Mouse (Mus musculus): ENCODE results near the gene Myl10. TPM values are rescaled to one million over a fixed set of nuclear protein-coding genes. Genes with fewer than 3 reads are reported as not detected.
"Not testable (repeated sequence)": the region's sequence is repeated elsewhere in the genome, so short reads cannot be mapped to it uniquely, and the experiment has no call there.

The Myl10 gene
- total RNA-seq (2015; ENCODE audit: low replicate concordance): not detected in 2 replicates
- total RNA-seq (2017; ENCODE audit: low replicate concordance): not detected in 2 replicates

GRCm38 (mm10) chr5:136692784-136693183, at the start of gene Myl10:
Gene Myl10, plus strand, starts transcription at chr5:136693146.
- no peak for ATAC-seq (replicated peaks; ENCODE audit: low FRiP score, poor library complexity, severe bottlenecking)

GRCm38 (mm10) chr5:136646731-136647328, 46.1 kb upstream of the Myl10 start:
- no peak for ATAC-seq (replicated peaks; ENCODE audit: low FRiP score, poor library complexity, severe bottlenecking)

- ATAC-seq (replicated peaks; ENCODE audit: low FRiP score, poor library complexity, severe bottlenecking): no peak
Measured at GRCm38 (mm10) chr5:136649071-136649470, 43.9 kb upstream of the Myl10 start.

- ATAC-seq (replicated peaks; ENCODE audit: low FRiP score, poor library complexity, severe bottlenecking): no peak
Measured at GRCm38 (mm10) chr5:136649655-136650054, 43.3 kb upstream of the Myl10 start.

GRCm38 (mm10) chr5:136654481-136654880, 38.5 kb upstream of the Myl10 start:
- ATAC-seq (replicated peaks; ENCODE audit: low FRiP score, poor library complexity, severe bottlenecking): no peak

DNA sequence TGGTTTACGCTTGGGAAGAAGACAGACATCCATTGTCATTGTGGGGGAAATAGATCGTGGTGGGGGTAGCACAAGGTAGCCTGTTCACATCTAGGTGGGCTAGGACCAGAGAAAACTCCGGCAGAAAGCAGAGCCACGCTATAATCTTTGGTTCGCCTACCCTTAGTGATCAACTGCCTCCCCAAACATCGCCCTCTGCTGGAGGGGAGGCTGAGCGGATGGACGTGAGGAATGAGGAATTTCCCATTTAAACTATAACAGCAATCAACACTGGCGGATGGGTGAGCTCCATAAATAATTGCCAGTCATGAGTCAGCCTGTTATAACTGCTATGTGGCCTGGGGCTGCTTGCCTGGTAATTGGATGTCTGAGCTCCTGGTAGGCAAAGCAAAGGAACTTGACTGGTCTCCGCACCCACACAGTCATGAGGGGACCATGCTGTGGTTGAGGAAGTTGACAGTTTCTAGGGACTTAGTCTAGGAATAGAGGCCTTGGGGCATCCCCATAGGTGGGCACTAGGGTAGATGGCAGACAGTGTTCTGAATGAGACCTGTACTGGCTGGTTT, 36.0 kb upstream of the Myl10 start:
- ATAC-seq (replicated peaks; ENCODE audit: low FRiP score, poor library complexity, severe bottlenecking): no peak

- not testable (repeated sequence) for ATAC-seq (replicated peaks; ENCODE audit: low FRiP score, poor library complexity, severe bottlenecking)
Measured at GRCm38 (mm10) chr5:136660721-136661120, 32.2 kb upstream of the Myl10 start.

GRCm38 (mm10) chr5:136662281-136662680, 30.7 kb upstream of the Myl10 start:
- ATAC-seq (replicated peaks; ENCODE audit: low FRiP score, poor library complexity, severe bottlenecking): no peak

GRCm38 (mm10) chr5:136662822-136663221, 30.1 kb upstream of the Myl10 start:
- ATAC-seq (replicated peaks; ENCODE audit: low FRiP score, poor library complexity, severe bottlenecking): no peak

- peak; percentile 69; the same call in 1 of the 2 replicates for ATAC-seq (replicated peaks; ENCODE audit: low FRiP score, poor library complexity, severe bottlenecking)
Measured at GRCm38 (mm10) chr5:136664497-136664896, 28.4 kb upstream of the Myl10 start.

DNA sequence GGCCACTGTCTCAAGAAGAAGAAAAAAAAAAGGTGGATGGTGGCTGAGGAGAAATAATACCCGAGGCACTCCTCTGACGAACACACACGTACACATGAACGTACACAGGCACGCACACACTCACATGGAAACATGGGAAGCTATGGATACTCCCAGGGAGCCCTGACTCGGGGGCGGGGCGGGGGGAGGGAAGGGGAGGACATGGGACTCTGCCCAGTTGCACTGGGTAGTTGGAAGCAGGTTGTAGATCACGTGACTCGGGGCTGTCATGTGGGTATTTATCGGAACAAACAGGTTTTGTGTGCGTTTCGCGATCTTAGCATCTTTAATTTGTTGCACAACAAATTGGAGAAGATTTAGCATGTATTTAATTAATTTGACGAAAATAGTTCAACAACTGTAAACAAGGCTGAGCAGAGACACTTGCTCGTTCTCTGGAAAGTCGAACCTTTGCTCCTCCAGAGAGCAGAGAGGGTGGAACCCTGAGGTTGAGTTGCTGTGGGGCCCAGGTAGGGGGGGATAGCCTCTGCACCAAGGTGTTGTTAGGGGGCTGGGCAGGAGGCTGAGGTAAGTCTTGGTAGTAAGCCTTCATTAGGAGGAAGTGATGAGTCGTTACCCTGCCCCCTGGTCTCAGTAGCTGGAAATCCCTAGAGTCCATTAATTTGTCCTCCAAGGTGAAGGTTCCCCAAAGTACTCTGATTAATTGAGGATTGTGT, 16.5 kb upstream of the Myl10 start:
- ATAC-seq (replicated peaks; ENCODE audit: low FRiP score, poor library complexity, severe bottlenecking): no peak

- ATAC-seq (replicated peaks; ENCODE audit: low FRiP score, poor library complexity, severe bottlenecking): no peak
Measured at GRCm38 (mm10) chr5:136678840-136679348, 14.1 kb upstream of the Myl10 start.

GRCm38 (mm10) chr5:136686349-136686748, 6.6 kb upstream of the Myl10 start:
- no peak for ATAC-seq (replicated peaks; ENCODE audit: low FRiP score, poor library complexity, severe bottlenecking)

DNA sequence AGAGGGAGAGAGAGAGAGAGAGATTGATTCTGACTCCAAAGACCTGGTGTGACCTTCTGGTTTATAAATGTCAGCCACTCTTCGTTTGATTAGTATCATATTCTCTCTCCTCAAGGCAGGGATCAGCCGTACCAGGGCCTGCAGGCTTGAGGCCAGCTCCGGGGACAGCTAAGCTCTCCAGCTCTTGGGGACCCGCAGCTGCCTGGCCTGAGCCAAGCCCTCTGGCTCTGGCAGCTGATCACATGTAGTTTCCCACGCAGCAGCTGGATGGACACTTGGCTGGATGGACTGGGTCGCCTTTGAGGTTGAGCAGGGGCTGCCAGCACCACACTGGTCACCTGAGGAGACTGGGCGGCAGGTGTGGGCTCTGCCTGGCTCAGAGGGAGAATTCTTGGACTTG, 5.4 kb upstream of the Myl10 start:
- ATAC-seq (replicated peaks; ENCODE audit: low FRiP score, poor library complexity, severe bottlenecking): no peak

DNA sequence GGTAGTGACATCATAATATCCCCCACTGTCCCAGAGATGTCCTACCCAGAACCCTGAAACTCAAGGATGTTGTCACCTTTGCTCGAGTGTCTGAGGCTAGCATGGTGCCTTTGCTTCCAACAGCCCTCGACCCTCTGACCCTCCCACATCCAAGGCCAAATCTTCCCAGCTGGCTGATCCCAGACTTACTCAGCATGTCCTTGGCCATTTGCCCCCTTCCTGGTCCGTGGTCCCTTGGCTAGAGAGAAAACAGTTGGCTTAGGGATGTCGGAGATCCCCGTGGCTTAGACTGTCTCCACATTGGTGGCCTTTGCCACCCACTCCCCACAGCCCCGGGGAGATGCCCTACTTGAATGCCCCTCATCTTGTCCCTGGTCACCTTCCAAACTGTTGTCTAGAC, 4.1 kb upstream of the Myl10 start:
- ATAC-seq (replicated peaks; ENCODE audit: low FRiP score, poor library complexity, severe bottlenecking): no peak

GRCm38 (mm10) chr5:136691170-136691569, 1.8 kb upstream of the Myl10 start:
- ATAC-seq (replicated peaks; ENCODE audit: low FRiP score, poor library complexity, severe bottlenecking): no peak

GRCm38 (mm10) chr5:136693418-136693817, 472 bp downstream of the Myl10 start:
- no peak for ATAC-seq (replicated peaks; ENCODE audit: low FRiP score, poor library complexity, severe bottlenecking)

DNA sequence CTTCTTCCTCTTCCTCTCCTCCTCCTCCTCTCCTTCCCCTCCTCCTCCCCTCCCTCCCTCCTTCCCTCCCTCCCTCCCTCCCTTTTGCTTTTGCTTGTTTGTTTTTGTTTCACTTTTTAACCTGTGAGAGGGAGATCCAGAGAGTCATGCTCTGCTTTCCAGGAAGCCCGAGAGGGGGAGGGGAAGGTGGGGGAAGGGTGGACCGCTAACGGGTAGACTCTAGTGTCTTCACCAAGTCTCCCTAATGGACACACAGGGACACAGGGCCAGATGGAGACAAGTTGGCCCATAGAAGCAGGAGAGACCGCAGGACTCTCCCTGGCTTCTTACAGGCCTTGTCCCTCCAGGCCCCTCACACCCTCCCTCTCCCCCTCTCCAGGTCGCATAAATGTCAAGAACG, 2.0 kb downstream of the Myl10 start:
- ATAC-seq (replicated peaks; ENCODE audit: low FRiP score, poor library complexity, severe bottlenecking): no peak

DNA sequence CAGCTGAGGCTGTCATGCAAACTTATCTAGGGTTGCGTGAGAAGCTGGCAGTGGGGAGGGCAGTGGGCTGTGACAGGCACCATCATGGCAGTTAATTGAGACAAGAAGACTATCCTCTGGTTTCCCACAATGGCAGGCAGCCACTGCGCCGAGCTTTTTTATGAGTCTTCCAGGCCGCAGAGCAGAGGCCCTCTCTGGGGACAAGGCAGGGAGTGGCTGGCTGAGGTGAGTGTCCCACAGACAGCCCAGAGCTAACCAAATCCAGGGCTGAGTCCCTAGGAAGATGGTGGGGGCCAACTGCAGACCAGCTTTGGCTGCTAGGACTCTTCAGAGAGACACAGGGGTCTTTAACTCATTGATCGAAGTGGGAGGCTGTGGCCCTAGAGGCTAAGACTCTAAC, 3.6 kb downstream of the Myl10 start:
- ATAC-seq (replicated peaks; ENCODE audit: low FRiP score, poor library complexity, severe bottlenecking): no peak

DNA sequence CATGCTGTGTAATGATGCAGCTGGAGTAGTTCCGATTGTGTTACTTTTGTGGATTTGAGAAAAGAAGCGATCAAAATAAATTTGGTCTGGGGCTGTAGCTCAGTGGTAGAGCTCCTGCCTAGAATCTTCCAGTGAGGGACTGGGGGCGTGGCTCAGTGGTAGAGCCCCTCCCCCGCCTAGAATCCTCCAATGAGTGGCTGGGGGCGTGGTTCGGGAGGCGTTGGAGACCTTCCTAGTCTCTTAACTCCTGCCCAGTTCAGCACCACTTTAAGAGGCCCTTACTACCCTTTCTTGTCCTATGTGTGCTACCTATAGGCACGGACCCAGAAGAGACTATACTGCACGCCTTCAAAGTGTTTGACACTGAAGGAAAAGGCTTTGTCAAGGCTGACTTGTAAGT, 4.7 kb downstream of the Myl10 start:
- no peak for ATAC-seq (replicated peaks; ENCODE audit: low FRiP score, poor library complexity, severe bottlenecking)

- ATAC-seq (replicated peaks; ENCODE audit: low FRiP score, poor library complexity, severe bottlenecking): no peak
Measured at GRCm38 (mm10) chr5:136702159-136702725, 9.3 kb downstream of the Myl10 start.
